Mouse (Mus musculus) stomach, embryonic 15.5 days (tissue): ENCODE results near the gene Slc25a44. TPM values are rescaled to one million over a fixed set of nuclear protein-coding genes. Genes with fewer than 3 reads are reported as not detected.
"Not testable (repeated sequence)": the region's sequence is repeated elsewhere in the genome, so short reads cannot be mapped to it uniquely, and the experiment has no call there.

Source experiments
- ATAC-seq: fragments of 200-750 bp; cut with Nextera tagmentation; 2 replicates; pipeline ENCODE4 v1.8.0; 2017; ENCODE audit warnings: low read depth, moderate number of reproducible peaks, moderate TSS enrichment; ENCODE audit not compliant: insufficient read depth, low FRiP score
- H3K27ac ChIP-seq: fragments of 300-500 bp; sonication (generic); 2 replicates; pipeline ENCODE4 v1.5.1; 2015; ENCODE audit warnings: mild to moderate bottlenecking, inconsistent platforms
- H3K27me3 ChIP-seq: fragments of 300-500 bp; sonication (generic); replicated peaks from 2 replicates; pipeline ENCODE4 v1.6.1; 2015; ENCODE audit warnings: inconsistent platforms
- H3K36me3 ChIP-seq: fragments of 300-500 bp; sonication (generic); 2 replicates; pipeline ENCODE4 v1.6.1; 2015; ENCODE audit warnings: inconsistent platforms
- H3K4me1 ChIP-seq: fragments of 300-500 bp; sonication (generic); 2 replicates; pipeline ENCODE4 v1.6.1; 2015; ENCODE audit warnings: inconsistent platforms
- H3K4me2 ChIP-seq: fragments of 300-500 bp; sonication (generic); 2 replicates; pipeline ENCODE4 v1.6.1; 2015; ENCODE audit warnings: mild to moderate bottlenecking, inconsistent platforms
- H3K4me3 ChIP-seq: fragments of 300-500 bp; sonication (generic); replicated peaks from 2 replicates; pipeline ENCODE4 v1.5.1; 2015; ENCODE audit warnings: inconsistent platforms
- H3K9ac ChIP-seq: fragments of 300-500 bp; sonication (generic); 2 replicates; pipeline ENCODE4 v1.6.1; 2015; ENCODE audit warnings: inconsistent platforms
- H3K9me3 ChIP-seq: fragments of 300-500 bp; sonication (generic); 2 replicates; pipeline ENCODE4 v1.6.1; 2016; ENCODE audit warnings: inconsistent platforms
- WGBS: fragments of 180-500 bp; shearing (Covaris S2); methylation state at CpG from one replicate; pipeline ENCODE4 v1.1.7; 2015; 5-methylcytosine and 5-hydroxymethylcytosine counted together
- polyA plus RNA-seq: library from polyadenylated mRNA; unstranded; fragments of >200 nt; fragmentation: Nextera tagmentation; extraction: Ambion mirVana; gene quantifications from 2 replicates; pipeline ENCODE4 v1.2.1, GENCODE M21; 2015

The Slc25a44 gene
- polyA plus RNA-seq, 1 experiment from 2014 or later: 15.7 TPM

- H3K9ac ChIP-seq: no peak overlapping the region
- peak overlapping the region; percentile 28; the same call in 1 of the 2 replicates for H3K27ac ChIP-seq
- no peaks in the 10 kb centered on the region for H3K27me3 ChIP-seq
- WGBS: 49% methylated on average over 7 of the region's 7 CpGs
- H3K4me3 ChIP-seq: no peak overlapping the region
- peaks cover 14% of the 10 kb centered on the region for H3K36me3 ChIP-seq
- H3K9me3 ChIP-seq: no peaks in the 10 kb centered on the region
- ATAC-seq: no peak
- H3K4me2 ChIP-seq: no peak overlapping the region
- peaks cover 12% of the 10 kb centered on the region for H3K4me1 ChIP-seq
Measured at GRCm38 (mm10) chr3:88407529-88407928, 17.4 kb downstream of the Slc25a44 start.

- Histone ChIP-seq H3K4me1 (peaks cover 12% of the 10 kb centered on the region), H3K9me3 (no peaks in the 10 kb centered on the region), H3K4me2 (no peak overlapping the region), H3K9ac (no peak overlapping the region), H3K27me3 (no peaks in the 10 kb centered on the region), H3K36me3 (peaks cover 10% of the 10 kb centered on the region), H3K27ac (peak overlapping the region; percentile 28; the same call in 1 of the 2 replicates), H3K4me3 (no peak overlapping the region)
- 0% methylated on average over 2 of the region's 2 CpGs for WGBS
- peak; percentile 3; the same call in 1 of the 2 replicates for ATAC-seq
Measured at GRCm38 (mm10) chr3:88407090-88407489, 17.8 kb downstream of the Slc25a44 start.

- Histone ChIP-seq H3K27me3 (no peaks in the 10 kb centered on the region), H3K4me2 (no peak overlapping the region), H3K4me1 (peaks cover 4% of the 10 kb centered on the region; the same call in 1 of the 2 replicates), H3K4me3 (no peak overlapping the region), H3K9me3 (no peaks in the 10 kb centered on the region), H3K9ac (no peak overlapping the region), H3K27ac (no peak overlapping the region), H3K36me3 (peaks cover 10% of the 10 kb centered on the region)
- no peak for ATAC-seq
- 88% methylated on average over 10 of the region's 10 CpGs for WGBS
Measured at GRCm38 (mm10) chr3:88403522-88404230, 21.3 kb downstream of the Slc25a44 start.

GRCm38 (mm10) chr3:88398666-88399065 lies 26.3 kb downstream of the Slc25a44 start:
- Histone ChIP-seq H3K4me2 (no peak overlapping the region), H3K4me3 (no peak overlapping the region), H3K27ac (no peak overlapping the region), H3K9me3 (no peaks in the 10 kb centered on the region), H3K9ac (no peak overlapping the region), H3K4me1 (no peaks in the 10 kb centered on the region), H3K27me3 (no peaks in the 10 kb centered on the region), H3K36me3 (peaks cover 16% of the 10 kb centered on the region)
- 74% methylated on average over 2 of the region's 2 CpGs for WGBS
- no peak for ATAC-seq

- 86% methylated on average over 8 of the region's 8 CpGs for WGBS
- Histone ChIP-seq H3K36me3 (peaks cover 14% of the 10 kb centered on the region; the same call in 1 of the 2 replicates), H3K4me3 (no peak overlapping the region), H3K4me2 (no peak overlapping the region), H3K9ac (no peak overlapping the region), H3K4me1 (no peaks in the 10 kb centered on the region), H3K27me3 (no peaks in the 10 kb centered on the region), H3K9me3 (no peaks in the 10 kb centered on the region), H3K27ac (no peak overlapping the region)
- no peak for ATAC-seq
Measured at GRCm38 (mm10) chr3:88395742-88396141, 29.2 kb downstream of the Slc25a44 start.

- Histone ChIP-seq H3K9me3 (no peaks in the 10 kb centered on the region), H3K4me1 (no peaks in the 10 kb centered on the region), H3K4me3 (no peak overlapping the region), H3K27ac (no peak overlapping the region), H3K9ac (no peak overlapping the region), H3K27me3 (no peaks in the 10 kb centered on the region), H3K4me2 (no peak overlapping the region), H3K36me3 (peaks cover 12% of the 10 kb centered on the region; the same call in 1 of the 2 replicates)
- ATAC-seq: no peak
- WGBS: 89% methylated on average over 6 of the region's 6 CpGs
Measured at GRCm38 (mm10) chr3:88395288-88395687, 29.7 kb downstream of the Slc25a44 start.

- Histone ChIP-seq H3K4me3 (no peak overlapping the region), H3K4me1 (no peaks in the 10 kb centered on the region), H3K9ac (no peak overlapping the region), H3K4me2 (no peak overlapping the region), H3K9me3 (no peaks in the 10 kb centered on the region), H3K27ac (no peak overlapping the region), H3K36me3 (peaks cover 10% of the 10 kb centered on the region; the same call in 1 of the 2 replicates), H3K27me3 (no peaks in the 10 kb centered on the region)
- ATAC-seq: no peak
- 77% methylated on average over 9 of the region's 9 CpGs for WGBS
Measured at GRCm38 (mm10) chr3:88393776-88394375, 31.1 kb downstream of the Slc25a44 start.

GRCm38 (mm10) chr3:88384364-88384763 lies 40.6 kb downstream of the Slc25a44 start, which contains the start of gene Bglap:
TSS of gene Bglap (minus strand) at chr3:88384464.
- no peak within 1 kb of the TSS for H3K4me2 ChIP-seq
- no peaks in the 10 kb centered on the region; the same call in 1 of the 2 replicates for H3K4me1 ChIP-seq
- WGBS: 79% methylated on average over 5 of the region's 5 CpGs
- H3K27me3 ChIP-seq: no peaks in the 10 kb centered on the region
- H3K27ac ChIP-seq: no peak within 1 kb of the TSS
- no peaks in the 10 kb centered on the region for H3K36me3 ChIP-seq
- H3K9me3 ChIP-seq: no peaks in the 10 kb centered on the region
- no peak within 1 kb of the TSS for H3K4me3 ChIP-seq
- H3K9ac ChIP-seq: no peak within 1 kb of the TSS
- no peak for ATAC-seq

GRCm38 (mm10) chr3:88382383-88382782 lies 42.6 kb downstream of the Slc25a44 start:
- WGBS: 45% methylated on average over 3 of the region's 7 CpGs
- H3K4me2 ChIP-seq, H3K27me3 ChIP-seq, H3K4me3 ChIP-seq, H3K27ac ChIP-seq, H3K4me1 ChIP-seq, H3K9ac ChIP-seq, H3K36me3 ChIP-seq, ATAC-seq, H3K9me3 ChIP-seq: not testable (repeated sequence)

GRCm38 (mm10) chr3:88381389-88382315 lies 43.3 kb downstream of the Slc25a44 start:
- Histone ChIP-seq H3K4me2 (peak overlapping the region; percentile 52), H3K4me3 (peak overlapping the region; percentile 19), H3K27ac (peak overlapping the region; percentile 57; the same call in 1 of the 2 replicates)
- H3K36me3 ChIP-seq, H3K4me1 ChIP-seq, H3K9ac ChIP-seq, H3K9me3 ChIP-seq, H3K27me3 ChIP-seq: not testable (repeated sequence)
- 7% methylated on average over 20 of the region's 22 CpGs for WGBS
- peak; percentile 84 for ATAC-seq

GRCm38 (mm10) chr3:88378599-88378998 lies 46.3 kb downstream of the Slc25a44 start, which contains the start of gene Bglap2:
TSS of gene Bglap2 (minus strand) at chr3:88378699.
- WGBS: 78% methylated on average over 5 of the region's 5 CpGs
- not testable (repeated sequence) for H3K4me3 ChIP-seq, H3K27me3 ChIP-seq, H3K4me2 ChIP-seq, H3K36me3 ChIP-seq, H3K9ac ChIP-seq, H3K4me1 ChIP-seq, H3K9me3 ChIP-seq, ATAC-seq, H3K27ac ChIP-seq
